13 mouse cellular contexts compared by ENCODE assay signal in genomic region chr2:18030581-18030980, GRCm38 (mm10). TPM values are rescaled to one million over a fixed set of nuclear protein-coding genes. Genes with fewer than 3 reads are reported as not detected.
DNase-seq lines count a peak whose midpoint lies in the region; ATAC-seq and TF ChIP-seq lines count a peak whose summit lies in the region.
"Had no signal": no experiment of that assay in that cellular context is flagged by ENCODE, and none has a peak within 500 bp of the region (broad histone marks: within the 10 kb centered on the region; RNA-seq: fewer than 3 reads in every experiment).

No protein-coding gene starts in this region.

- no peak for TF ChIP-seq CTCF in layer of hippocampus, adult 2 months (conservative IDR thresholded peaks at IDR 0.05)

- H3K9ac ChIP-seq in embryonic facial prominence, embryonic 14.5 days (ENCODE audit: low read depth, low read length): no peak overlapping the region
- peak overlapping the region; percentile 12; the same call in 1 of the 2 replicates for H3K9ac ChIP-seq in hindbrain, embryonic 11.5 days (ENCODE audit: low read depth, low read length)
- H3K9ac ChIP-seq in neural tube, embryonic 11.5 days (ENCODE audit: low read length): no peak overlapping the region

- peak overlapping the region; percentile 98 for H3K27ac ChIP-seq in layer of hippocampus, adult 2 months
- no peak overlapping the region for H3K27ac ChIP-seq in embryonic facial prominence, embryonic 14.5 days (replicated peaks; ENCODE audit: low read depth, low read length)
- H3K27ac ChIP-seq in hindbrain, embryonic 11.5 days (ENCODE audit: low read depth, low read length): peak overlapping the region; percentile 82
- H3K27ac ChIP-seq in neural tube, embryonic 11.5 days (ENCODE audit: low read depth, low read length): no peak overlapping the region
- H3K27ac ChIP-seq: limb, embryonic 15.5 days had no signal

- whole genome bisulfite sequencing in embryonic facial prominence, embryonic 14.5 days: 66% methylated on average over 8 of the region's 8 CpGs
- WGBS in hindbrain, embryonic 11.5 days: 9% methylated on average over 8 of the region's 8 CpGs
- WGBS in neural tube, embryonic 11.5 days: 16% methylated on average over 8 of the region's 8 CpGs

- no peak overlapping the region; the same call in 1 of the 2 replicates for H3K4me3 ChIP-seq in layer of hippocampus, adult 2 months
- H3K4me3 ChIP-seq in embryonic facial prominence, embryonic 14.5 days (ENCODE audit: low read depth, low read length): no peak overlapping the region
- H3K4me3 ChIP-seq in hindbrain, embryonic 11.5 days (ENCODE audit: low read depth, low read length): peak overlapping the region; percentile 42
- no peak overlapping the region for H3K4me3 ChIP-seq in neural tube, embryonic 11.5 days (ENCODE audit: low read depth, low read length)

- H3K4me1 ChIP-seq in embryonic facial prominence, embryonic 14.5 days (ENCODE audit: control insufficient read depth, insufficient read depth, low read length): peaks cover 27% of the 10 kb centered on the region
- peaks cover 15% of the 10 kb centered on the region for H3K4me1 ChIP-seq in hindbrain, embryonic 11.5 days (replicated peaks; ENCODE audit: control insufficient read depth, insufficient read depth, low read length)
- H3K4me1 ChIP-seq in neural tube, embryonic 11.5 days (ENCODE audit: control insufficient read depth, insufficient read depth, low read length): peaks cover 32% of the 10 kb centered on the region

- no peaks in the 10 kb centered on the region for H3K9me3 ChIP-seq in embryonic facial prominence, embryonic 14.5 days (ENCODE audit: control insufficient read depth, low read length)
- no peaks in the 10 kb centered on the region for H3K9me3 ChIP-seq in hindbrain, embryonic 11.5 days (ENCODE audit: control insufficient read depth, low read length)
- H3K9me3 ChIP-seq in neural tube, embryonic 11.5 days (ENCODE audit: control insufficient read depth, low read length): no peaks in the 10 kb centered on the region
- H3K9me3 ChIP-seq: limb, embryonic 15.5 days had no signal

- no peaks in the 10 kb centered on the region for H3K36me3 ChIP-seq in embryonic facial prominence, embryonic 14.5 days (ENCODE audit: control insufficient read depth, insufficient read depth, low read length)
- no peaks in the 10 kb centered on the region for H3K36me3 ChIP-seq in hindbrain, embryonic 11.5 days (ENCODE audit: control insufficient read depth, insufficient read depth, low read length)
- no peaks in the 10 kb centered on the region for H3K36me3 ChIP-seq in neural tube, embryonic 11.5 days (ENCODE audit: control insufficient read depth, insufficient read depth, low read length)
- H3K36me3 ChIP-seq: limb, embryonic 15.5 days had no signal

- DNase-seq in layer of hippocampus, adult 2 months (ENCODE audit: low spot score in 2 of 2): no peak
- no peak for DNase-seq in layer of hippocampus, postnatal 36 days
- peak; percentile 54 for DNase-seq in embryonic facial prominence, embryonic 14.5 days (ENCODE audit: low spot score)
- peak; percentile 75 for DNase-seq in hindbrain, embryonic 11.5 days (ENCODE audit: low spot score)
- DNase-seq in neural tube, embryonic 11.5 days (ENCODE audit: low spot score): peak; percentile 63
- DNase-seq in thymus, postnatal 25 days: no peak
- no peak for DNase-seq in adrenal gland, postnatal 14 days

- no peak for ATAC-seq in embryonic facial prominence, embryonic 14.5 days (ENCODE audit: low read depth)
- ATAC-seq in hindbrain, embryonic 11.5 days (ENCODE audit: low FRiP score): no peak
- no peak for ATAC-seq in neural tube, embryonic 11.5 days (ENCODE audit: insufficient read depth, low FRiP score, low TSS enrichment)

- H3K4me2 ChIP-seq in embryonic facial prominence, embryonic 14.5 days (ENCODE audit: low read depth, low read length): peak overlapping the region; percentile 99; the same call in 1 of the 2 replicates
- peak overlapping the region; percentile 97 for H3K4me2 ChIP-seq in hindbrain, embryonic 11.5 days (replicated peaks; ENCODE audit: low read depth, low read length)
- H3K4me2 ChIP-seq in neural tube, embryonic 11.5 days (ENCODE audit: low read depth): peak overlapping the region; percentile 97

- no peaks in the 10 kb centered on the region for H3K27me3 ChIP-seq in embryonic facial prominence, embryonic 14.5 days (replicated peaks; ENCODE audit: control insufficient read depth, insufficient read depth, low read length)
- H3K27me3 ChIP-seq in hindbrain, embryonic 11.5 days (ENCODE audit: control insufficient read depth, insufficient read depth, low read length): no peaks in the 10 kb centered on the region
- H3K27me3 ChIP-seq in neural tube, embryonic 11.5 days (ENCODE audit: control insufficient read depth, insufficient read depth, low read length): no peaks in the 10 kb centered on the region
- H3K27me3 ChIP-seq: limb, embryonic 15.5 days had no signal

RNA-seq across cellular contexts. Expression of gene A930004D18Rik, which starts 7.0 kb away (rescaled TPM):
- total RNA-seq in layer of hippocampus, adult 2 months (2021): 1 to 10 TPM; 4.2 to 4.3 TPM
- 1 to 10 TPM; 3.0 to 5.6 TPM for total RNA-seq in layer of hippocampus, postnatal 36 days (2021)
- polyA plus RNA-seq in embryonic facial prominence, embryonic 14.5 days (2014; fragmentation: Nextera tagmentation; extraction: Ambion mirVana): 6.9 and 9.1 TPM in 2 replicates
- 8.5 and 10.7 TPM in 2 replicates for polyA plus RNA-seq in hindbrain, embryonic 11.5 days (2014; fragmentation: Nextera tagmentation; extraction: Ambion mirVana)
- polyA plus RNA-seq in neural tube, embryonic 11.5 days (2014; fragmentation: Nextera tagmentation; extraction: Ambion mirVana): 6.9 and 7.6 TPM in 2 replicates
- total RNA-seq in adrenal gland, postnatal 14 days (2021): 1.7 and 1.8 TPM in 2 replicates
- total RNA-seq: hematopoietic stem cell, adult 5-6 weeks had no signal

RNA-seq across cellular contexts. Expression of gene Skida1, which starts 18.3 kb away (rescaled TPM):
- 10 to 100 TPM; 16.8 to 16.9 TPM for total RNA-seq in layer of hippocampus, adult 2 months (2021)
- total RNA-seq in layer of hippocampus, postnatal 36 days (2021): 10 to 100 TPM; 17.2 to 17.3 TPM
- polyA plus RNA-seq in embryonic facial prominence, embryonic 14.5 days (2014; fragmentation: Nextera tagmentation; extraction: Ambion mirVana): 4.0 and 5.8 TPM in 2 replicates
- 19.6 and 20.1 TPM in 2 replicates for polyA plus RNA-seq in hindbrain, embryonic 11.5 days (2014; fragmentation: Nextera tagmentation; extraction: Ambion mirVana)
- 12.0 and 15.5 TPM in 2 replicates for polyA plus RNA-seq in neural tube, embryonic 11.5 days (2014; fragmentation: Nextera tagmentation; extraction: Ambion mirVana)
- 4.5 and 4.8 TPM in 2 replicates for total RNA-seq in adrenal gland, postnatal 14 days (2021)
- total RNA-seq: common myeloid progenitor, adult 5-6 weeks; hematopoietic stem cell, adult 5-6 weeks had no signal

RNA-seq across cellular contexts. Expression of gene Mllt10, which starts 24.5 kb away (rescaled TPM):
- 10 to 100 TPM; 63.6 to 67.6 TPM for total RNA-seq in layer of hippocampus, adult 2 months (2021)
- 10 to 100 TPM; 53.7 to 57.7 TPM for total RNA-seq in layer of hippocampus, postnatal 36 days (2021)
- polyA plus RNA-seq in embryonic facial prominence, embryonic 14.5 days (2014; fragmentation: Nextera tagmentation; extraction: Ambion mirVana): 27.4 and 32.1 TPM in 2 replicates
- 48.0 and 62.2 TPM in 2 replicates for polyA plus RNA-seq in hindbrain, embryonic 11.5 days (2014; fragmentation: Nextera tagmentation; extraction: Ambion mirVana)
- polyA plus RNA-seq in neural tube, embryonic 11.5 days (2014; fragmentation: Nextera tagmentation; extraction: Ambion mirVana): 39.4 and 42.6 TPM in 2 replicates
- 39.1 and 56.4 TPM in 2 replicates for total RNA-seq in adrenal gland, postnatal 14 days (2021)

RNA-seq across cellular contexts. Expression of gene H2al2a, which starts 33.8 kb away (rescaled TPM):
- total RNA-seq in layer of hippocampus, adult 2 months (2021): not detected
- total RNA-seq in layer of hippocampus, postnatal 36 days (2021): not detected
- polyA plus RNA-seq in embryonic facial prominence, embryonic 14.5 days (2014; fragmentation: Nextera tagmentation; extraction: Ambion mirVana): not detected in 2 replicates
- polyA plus RNA-seq in hindbrain, embryonic 11.5 days (2014; fragmentation: Nextera tagmentation; extraction: Ambion mirVana): not detected in 2 replicates
- not detected in 2 replicates for polyA plus RNA-seq in neural tube, embryonic 11.5 days (2014; fragmentation: Nextera tagmentation; extraction: Ambion mirVana)
- total RNA-seq in adrenal gland, postnatal 14 days (2021): not detected in 2 replicates
- total RNA-seq: adrenal gland, postnatal 4 days; common myeloid progenitor, adult 5-6 weeks; hematopoietic stem cell, adult 5-6 weeks; MEL had no signal
- polyA plus RNA-seq: limb, embryonic 15.5 days; small intestine, adult 2 months had no signal

Comparison
In these comparisons a context has a peak if more than half of its experiments do, and no peak if none do; other contexts are left out.
1. DNase-seq: peak in embryonic facial prominence, embryonic 14.5 days (single experiment), hindbrain, embryonic 11.5 days (single experiment) and neural tube, embryonic 11.5 days (single experiment); none in layer of hippocampus, adult 2 months (0 of 2), layer of hippocampus, postnatal 36 days (0 of 2), thymus, postnatal 25 days (single experiment) and adrenal gland, postnatal 14 days (single experiment).
2. H3K27ac ChIP-seq: peak in layer of hippocampus, adult 2 months (single experiment) and hindbrain, embryonic 11.5 days (single experiment); none in embryonic facial prominence, embryonic 14.5 days (single experiment) and neural tube, embryonic 11.5 days (single experiment).
3. Peak in every context shown above with its lines, with median percentiles within 50 percentile points of each other: H3K4me2 ChIP-seq.